Mouse (Mus musculus) lung, adult 2 months (tissue): ENCODE data around the gene Slc12a8.

Experiments used
- CTCF ChIP-seq: fragments of 200-500 bp; IDR thresholded peaks from 2 replicates; pipeline ENCODE4 v1.5.1; 2011; ENCODE audit warnings: mild to moderate bottlenecking, low read length, control low read depth; ENCODE audit not compliant: insufficient read depth
- POLR2A ChIP-seq: fragments of 200-500 bp; IDR thresholded peaks from 2 replicates; pipeline ENCODE4 v1.6.1; 2011; ENCODE audit warnings: low read depth, mild to moderate bottlenecking, control low read depth, low read length, borderline replicate concordance; ENCODE audit errors: extremely low read depth

- TF ChIP-seq CTCF (no peak), POLR2A (no peak)
Observed at GRCm38 (mm10) chr16:33469973-33470372, 47.2 kb upstream of the Slc12a8 start.
